Mouse (Mus musculus): Measurements from ENCODE around the gene Dap3.

DNA sequence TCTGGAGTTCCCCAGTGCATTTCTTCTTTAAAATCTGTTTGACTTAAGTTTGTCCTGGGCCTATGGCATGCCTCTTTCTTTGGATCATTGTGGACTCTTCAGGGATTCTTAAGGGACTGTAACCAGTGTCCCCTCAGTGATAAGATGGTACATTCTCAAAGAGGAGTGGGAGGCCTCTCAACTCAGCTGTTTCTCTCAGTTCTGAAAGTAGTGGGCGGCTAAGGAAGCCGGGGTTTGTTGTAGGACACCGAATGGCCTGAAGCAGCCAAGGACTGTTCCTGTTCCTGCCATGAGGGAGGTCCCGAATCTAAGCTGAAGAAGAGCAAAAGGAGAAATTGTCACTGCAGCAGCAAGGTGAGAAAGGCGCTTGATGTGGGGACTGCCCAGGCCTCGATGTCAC lies 45.8 kb downstream of the Dap3 start:
- TF ChIP-seq POLR2A (IDR thresholded peaks at IDR 0.05; ENCODE audit: low read depth, low read length): no peak
- TF ChIP-seq CTCF (IDR thresholded peaks at IDR 0.05; ENCODE audit: extremely low read depth, insufficient read depth, insufficient read length, insufficient replicate concordance): no peak

All from spleen, adult 2 months (tissue).